Mouse (Mus musculus): ENCODE data around the gene Vmp1.

The Vmp1 gene

DNA sequence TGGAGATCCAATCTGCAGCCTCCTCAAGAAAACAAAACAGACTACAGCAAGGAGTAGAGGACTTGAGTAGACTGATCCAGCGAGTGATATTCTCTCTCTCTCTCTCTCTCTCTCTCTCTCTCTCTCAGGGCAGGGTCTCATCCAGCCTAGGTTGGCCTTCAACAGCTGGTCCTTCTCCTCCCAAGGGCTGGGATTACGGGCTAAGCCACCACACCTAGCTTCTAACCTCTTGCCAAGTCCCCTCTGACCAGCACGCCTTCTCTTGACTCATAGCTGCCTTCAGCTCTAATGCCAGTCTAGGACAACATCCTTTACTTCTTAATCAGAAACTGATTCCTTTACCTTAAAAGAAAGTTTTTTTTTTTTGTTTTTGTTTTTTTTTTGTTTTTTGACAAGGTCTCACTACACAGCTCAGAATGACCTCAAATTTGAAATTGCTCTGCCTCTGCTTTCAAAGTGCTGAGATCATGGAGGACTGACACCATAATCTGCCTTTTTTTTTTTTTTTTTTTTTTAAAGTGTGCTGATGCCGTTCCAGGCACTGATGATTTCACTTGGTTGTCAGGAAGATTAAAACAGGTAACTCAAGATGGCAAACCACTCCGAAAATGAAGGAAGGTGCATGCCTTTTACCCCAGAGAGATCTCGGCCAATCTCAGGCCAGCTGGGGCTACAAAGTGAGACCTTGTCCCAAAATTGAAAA lies 105.4 kb downstream of the Vmp1 start:
- in situ Hi-C loops (cut with MboI, MseI): loop anchor here in 1 of 2 experiments (25.0 kb wide), 1 partner anchor 1159 kb away; the partner anchor contains the start of gene Supt4a

DNA sequence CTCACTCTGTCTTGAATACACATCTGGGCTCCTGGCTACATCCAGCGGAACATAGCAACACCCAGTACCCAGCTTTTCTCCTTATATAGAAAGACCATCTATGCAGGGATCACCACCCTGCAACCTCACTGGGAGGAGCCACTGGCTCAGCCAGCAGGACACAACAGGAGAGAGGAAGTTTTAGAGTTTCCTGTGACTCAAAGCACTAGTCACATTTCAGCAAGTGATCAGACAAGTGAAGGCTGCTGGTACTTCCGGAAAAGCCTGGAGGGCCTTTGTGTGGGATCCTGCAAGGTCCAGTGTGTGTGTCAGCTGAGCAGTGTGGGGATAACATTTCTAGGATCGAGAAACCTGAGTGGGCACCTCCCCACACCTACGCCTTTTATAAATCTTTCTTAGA lies 106.4 kb downstream of the Vmp1 start:
- in situ Hi-C loops (cut with MboI, MseI): loop anchor here in 1 of 2 experiments (25.0 kb wide), 1 partner anchor 1160 kb away; the partner anchor contains the start of gene Supt4a

DNA sequence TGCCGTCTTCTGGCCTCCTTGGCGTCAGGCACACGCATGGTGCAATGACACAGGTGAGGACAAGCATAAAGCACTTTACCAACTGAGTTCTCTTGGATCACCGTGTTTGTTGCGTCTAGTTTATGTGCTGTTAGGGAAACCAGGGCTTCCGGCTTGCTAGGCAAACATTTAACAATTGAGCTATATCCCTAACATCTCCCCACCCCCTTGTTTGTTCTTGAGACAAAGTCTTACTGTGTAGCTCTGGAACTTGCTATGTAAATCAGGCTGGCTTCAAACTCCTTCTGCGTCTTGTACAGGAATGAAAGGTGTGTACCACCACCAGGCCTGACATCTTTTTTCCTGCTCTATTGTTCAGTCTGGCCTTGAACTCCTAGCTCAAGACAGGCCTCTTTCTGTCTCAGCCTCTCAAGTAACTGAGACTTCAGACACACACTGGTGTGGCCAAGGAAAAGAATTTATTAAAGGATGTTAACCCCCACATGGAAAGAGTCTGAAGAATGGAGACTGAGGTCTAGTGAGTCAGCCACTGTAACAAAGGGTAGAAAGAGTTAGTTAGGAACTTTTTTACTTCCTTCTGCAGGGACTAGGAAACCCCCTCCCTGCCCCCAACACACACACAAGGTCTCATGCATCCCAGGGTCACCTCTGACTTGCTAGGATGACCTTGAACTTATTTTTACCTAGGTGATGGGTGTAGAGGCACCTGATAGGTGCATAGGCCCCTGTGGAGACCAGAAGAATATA lies 107.8 kb downstream of the Vmp1 start:
- in situ Hi-C loops (cut with MboI, MseI): loop anchor here in 1 of 2 experiments (25.0 kb wide), 1 partner anchor 1161 kb away; the partner anchor contains the start of gene Supt4a

DNA sequence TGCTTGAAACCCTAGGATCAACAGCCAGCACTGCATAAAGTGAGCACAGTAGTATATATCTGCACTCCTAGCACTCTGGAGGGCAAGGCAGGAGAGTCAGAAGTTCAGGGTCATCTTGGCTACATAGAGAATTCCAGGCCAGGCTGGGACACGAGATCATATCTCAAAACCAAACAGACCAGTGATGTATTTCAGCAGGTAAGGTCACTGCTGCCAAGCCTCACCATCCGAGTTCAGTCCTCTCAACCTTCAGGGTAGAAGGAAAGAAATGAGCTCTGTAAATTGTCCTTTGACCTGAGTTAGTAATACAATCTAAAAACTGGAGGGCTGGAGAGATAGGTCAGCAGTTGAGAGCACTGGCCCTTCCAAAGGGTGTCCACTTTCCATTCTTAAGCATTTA lies 109.2 kb downstream of the Vmp1 start:
- in situ Hi-C loops (cut with MboI, MseI): loop anchor here in 1 of 2 experiments (5.0 kb wide), 1 partner anchor 248 kb away; no protein-coding TSS in a partner anchor

DNA sequence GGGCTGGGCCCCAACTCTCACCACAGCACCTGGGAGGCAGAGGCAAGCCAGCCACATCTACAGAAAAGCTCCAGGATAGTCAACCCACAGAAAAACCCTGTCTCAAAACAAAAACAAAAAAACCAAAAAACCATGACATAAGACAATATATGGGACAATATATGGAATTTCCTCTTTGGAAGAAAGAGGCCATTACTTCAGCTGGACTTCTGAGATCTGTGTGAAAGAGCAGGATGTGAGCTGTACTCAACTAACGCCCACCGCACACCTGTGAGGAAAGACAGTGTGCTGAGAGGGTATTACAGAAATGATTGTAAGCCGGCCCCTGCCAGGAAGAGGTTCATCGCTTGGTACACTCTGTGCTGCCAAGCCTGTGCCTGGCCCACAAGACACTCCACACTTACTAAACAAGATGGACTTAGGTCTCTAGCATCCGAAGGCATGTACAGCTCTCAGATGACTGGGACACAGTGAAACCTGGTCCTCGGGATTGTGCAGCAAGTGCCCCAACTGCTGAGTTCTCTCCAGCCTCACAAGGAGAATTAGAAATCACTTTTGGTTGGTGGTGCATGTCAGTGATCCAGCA lies 109.9 kb downstream of the Vmp1 start:
- in situ Hi-C loops (cut with MboI, MseI): loop anchor here in 1 of 2 experiments (5.0 kb wide), 1 partner anchor 249 kb away; no protein-coding TSS in a partner anchor

DNA sequence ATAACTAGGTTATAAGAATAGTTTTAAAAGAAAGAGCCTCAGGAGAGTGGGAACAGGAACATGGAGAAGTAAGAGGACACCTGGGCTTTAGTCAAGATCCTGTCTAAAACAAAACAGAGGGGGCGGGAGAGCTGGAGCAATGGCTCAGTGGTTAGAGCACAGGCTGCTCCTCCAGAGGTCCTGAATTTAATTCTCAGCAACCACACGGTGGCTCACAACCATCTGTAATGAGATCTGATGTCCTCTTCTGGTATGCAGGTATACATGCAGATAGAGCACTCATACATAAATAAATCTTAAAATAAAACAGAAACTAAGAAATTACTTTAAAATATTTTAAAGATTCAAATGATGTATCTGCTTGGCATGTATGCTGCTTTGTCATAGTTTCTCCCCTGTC lies 111.0 kb downstream of the Vmp1 start:
- in situ Hi-C loops (cut with MboI, MseI): loop anchor here in 1 of 2 experiments (5.0 kb wide), 1 partner anchor 250 kb away; no protein-coding TSS in a partner anchor

DNA sequence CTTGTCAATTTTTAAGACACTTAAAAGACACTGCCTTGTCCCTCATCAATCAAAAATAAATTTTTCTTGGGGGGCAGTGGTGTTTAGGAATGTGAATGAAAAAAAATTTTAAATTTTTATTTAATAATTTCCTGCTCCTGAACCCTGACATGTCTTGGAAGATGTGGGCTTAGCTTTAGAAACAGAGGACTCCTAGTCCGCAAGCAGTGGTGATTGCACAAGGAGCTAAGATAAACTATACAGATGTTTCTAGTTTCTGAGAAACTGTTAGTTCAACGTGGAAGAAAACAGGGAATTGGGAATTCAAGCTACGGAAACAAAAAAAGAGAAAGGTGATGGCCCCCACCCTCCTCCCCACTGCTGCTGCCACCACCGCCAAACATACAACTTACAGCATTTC lies 111.8 kb downstream of the Vmp1 start:
- in situ Hi-C loops (cut with MboI, MseI): loop anchor here in 1 of 2 experiments (5.0 kb wide), 1 partner anchor 250 kb away; no protein-coding TSS in a partner anchor

DNA sequence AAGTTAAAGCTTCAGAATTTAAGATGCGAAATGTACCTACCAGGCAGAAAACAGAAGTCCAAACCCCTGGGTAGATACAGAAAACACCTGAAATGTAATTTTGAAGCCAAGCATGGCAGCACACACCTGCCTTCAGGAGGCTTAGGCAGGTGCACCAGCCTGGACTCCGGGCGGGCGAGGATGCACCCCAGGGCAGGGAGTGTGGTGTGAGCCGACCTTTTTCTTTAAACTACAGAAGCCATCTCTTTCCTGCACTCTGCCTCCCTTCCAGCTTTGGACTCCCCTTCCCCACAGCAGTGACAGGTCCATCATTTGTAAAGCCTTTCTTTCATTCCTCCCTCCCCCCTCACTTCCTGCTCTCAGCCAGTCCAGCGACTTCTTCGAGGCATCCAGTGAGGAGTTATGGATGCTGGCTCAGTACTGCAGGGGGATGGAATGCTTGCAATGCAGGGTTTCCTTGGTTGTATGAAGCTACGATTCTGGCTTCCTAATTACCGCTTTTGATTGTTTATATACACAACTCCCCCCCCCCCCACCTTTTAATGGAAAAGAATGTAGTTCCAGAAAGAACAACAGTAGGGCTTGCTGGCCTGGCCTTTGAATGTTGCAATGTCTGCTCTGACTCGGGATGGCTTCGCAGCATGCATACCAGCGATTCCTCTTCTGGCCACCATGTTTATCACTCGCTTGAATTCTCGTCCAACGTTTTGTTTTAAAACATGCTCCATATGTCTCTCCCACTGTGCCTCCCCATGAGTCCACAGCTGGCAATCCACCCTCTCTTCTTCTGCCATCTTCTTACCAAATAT lies 112.4 kb downstream of the Vmp1 start:
- in situ Hi-C loops (cut with MboI, MseI): loop anchor here in 1 of 2 experiments (5.0 kb wide), 1 partner anchor 251 kb away; no protein-coding TSS in a partner anchor

DNA sequence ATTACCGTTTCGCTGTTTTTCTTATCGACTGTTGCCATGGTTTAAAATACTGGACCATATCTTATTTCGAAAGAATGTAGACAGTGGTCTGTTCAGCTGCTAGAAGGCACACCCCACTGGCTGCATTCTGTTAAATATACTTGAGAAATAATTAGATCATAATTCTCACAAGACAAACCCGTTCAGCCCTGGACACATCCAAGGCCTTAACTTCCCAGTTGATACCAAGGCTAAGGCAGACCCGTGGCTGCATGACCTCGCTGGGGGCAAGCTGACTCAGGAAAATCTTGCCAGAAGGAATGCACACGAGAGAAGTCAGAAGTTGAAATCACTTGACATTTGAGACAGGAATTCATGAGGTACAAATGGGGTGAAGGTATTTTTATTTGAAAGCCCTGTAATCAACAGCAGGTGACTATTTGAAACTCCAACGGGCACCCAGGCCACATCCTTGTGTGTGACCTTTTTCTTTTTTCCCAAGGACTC lies 113.3 kb downstream of the Vmp1 start:
- in situ Hi-C loops (cut with MboI, MseI): loop anchor here in 1 of 2 experiments (5.0 kb wide), 1 partner anchor 252 kb away; no protein-coding TSS in a partner anchor

DNA sequence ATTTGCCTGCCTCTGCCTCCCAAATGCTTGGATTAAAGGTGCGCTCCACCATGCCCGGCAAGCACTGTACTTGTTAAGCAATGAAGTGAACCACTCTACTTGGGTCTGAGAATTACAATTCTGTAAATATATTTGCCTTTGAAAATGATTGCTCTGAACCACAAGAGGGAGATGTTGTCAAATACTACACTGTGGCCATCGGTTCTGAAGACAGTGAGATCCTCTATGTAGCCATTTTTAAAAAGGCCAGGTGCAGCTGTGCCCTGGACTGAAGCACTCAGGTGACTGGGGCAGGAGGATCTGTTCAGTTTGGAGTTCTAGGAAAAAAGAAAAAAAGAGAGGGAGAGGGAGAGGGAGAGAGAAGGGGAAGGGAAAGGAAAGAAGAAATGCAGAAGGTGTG lies 115.2 kb downstream of the Vmp1 start:
- in situ Hi-C loops (cut with MboI, MseI): loop anchor here (5.0 to 10.0 kb wide), 3 partner anchors 89 to 429 kb away; no protein-coding TSS in a partner anchor

DNA sequence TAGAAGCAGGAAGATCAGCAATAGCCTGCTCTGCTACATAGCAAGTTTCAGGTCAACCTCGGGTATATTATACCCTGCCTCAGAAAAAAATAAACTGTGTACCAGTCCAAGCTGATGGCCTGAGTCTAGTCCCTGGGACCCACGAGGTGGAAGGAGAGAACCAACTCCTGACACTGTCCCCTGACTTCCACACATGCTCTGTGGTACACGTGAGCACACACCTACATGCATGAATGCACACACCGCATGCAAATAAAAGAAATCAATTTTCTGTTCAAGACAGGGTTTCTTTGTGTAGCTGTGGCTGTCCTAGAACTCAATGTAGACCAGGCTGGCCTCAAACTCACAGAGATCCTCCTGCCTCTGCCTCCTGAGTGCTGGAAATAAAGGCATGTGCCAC lies 125.4 kb downstream of the Vmp1 start:
- in situ Hi-C loops (cut with MboI, MseI): loop anchor here in 1 of 2 experiments (5.0 to 10.0 kb wide), 2 partner anchors 99 to 447 kb away; no protein-coding TSS in a partner anchor

DNA sequence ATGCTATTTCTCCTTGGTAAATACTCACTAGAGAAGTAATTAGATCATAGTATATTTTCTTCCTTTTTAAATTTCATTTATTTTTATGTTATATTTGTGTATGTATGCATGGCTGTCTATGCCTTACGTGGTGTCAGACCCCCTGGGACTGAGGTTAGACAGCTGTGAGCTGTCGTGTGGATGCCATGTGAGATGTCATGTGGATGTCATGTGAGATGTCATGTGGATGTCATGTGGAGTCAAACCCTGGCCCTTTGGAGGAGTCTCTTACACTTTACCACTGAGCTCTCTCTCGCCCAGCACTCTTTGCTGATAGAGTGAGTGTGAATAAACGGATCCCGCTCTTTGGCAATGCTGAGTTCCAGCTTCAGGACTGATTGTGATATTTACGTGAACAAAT lies 130.1 kb downstream of the Vmp1 start:
- in situ Hi-C loops (cut with MboI, MseI): loop anchor here in 1 of 2 experiments (10.0 kb wide), 1 partner anchor 451 kb away; no protein-coding TSS in a partner anchor

DNA sequence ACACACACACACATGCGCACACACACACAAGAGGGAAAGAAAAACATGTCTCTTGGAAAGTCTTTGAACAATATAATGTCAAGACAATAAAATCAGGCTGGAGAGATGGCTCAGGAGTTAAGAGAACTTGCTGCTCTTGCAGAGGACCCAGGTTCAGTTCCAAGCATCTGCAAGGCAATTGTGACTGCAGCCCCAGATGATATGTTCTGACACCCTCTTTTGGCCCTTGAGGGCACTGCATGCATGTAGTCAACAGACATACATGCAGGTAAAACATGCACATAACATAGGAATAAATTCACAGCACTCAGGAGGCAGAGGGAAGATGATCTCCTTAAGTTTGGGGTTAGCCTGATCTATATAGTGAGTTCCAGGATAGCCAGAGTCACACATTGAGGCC lies 136.2 kb downstream of the Vmp1 start:
- in situ Hi-C loops (cut with MboI, MseI): no loop called here

DNA sequence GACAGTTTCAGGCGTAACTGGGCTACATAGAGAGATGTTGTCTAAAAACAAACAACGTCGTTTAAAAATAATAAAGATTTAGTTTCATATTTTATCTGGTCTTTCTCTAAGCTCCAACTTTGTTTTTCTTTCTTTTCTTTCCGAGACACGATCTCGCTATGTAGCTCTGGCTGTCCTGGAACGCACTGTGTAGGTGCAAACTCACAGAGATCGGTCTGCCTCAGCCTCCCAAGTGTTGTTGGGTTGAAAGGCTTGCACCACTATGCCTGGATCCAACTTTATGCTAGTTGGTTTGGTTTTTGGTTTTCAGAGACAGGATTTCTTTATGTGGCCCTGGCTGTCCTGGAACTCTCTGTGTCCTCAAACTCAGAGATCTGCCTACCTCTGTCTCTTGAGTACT lies 138.1 kb downstream of the Vmp1 start:
- in situ Hi-C loops (cut with MboI, MseI): no loop called here

DNA sequence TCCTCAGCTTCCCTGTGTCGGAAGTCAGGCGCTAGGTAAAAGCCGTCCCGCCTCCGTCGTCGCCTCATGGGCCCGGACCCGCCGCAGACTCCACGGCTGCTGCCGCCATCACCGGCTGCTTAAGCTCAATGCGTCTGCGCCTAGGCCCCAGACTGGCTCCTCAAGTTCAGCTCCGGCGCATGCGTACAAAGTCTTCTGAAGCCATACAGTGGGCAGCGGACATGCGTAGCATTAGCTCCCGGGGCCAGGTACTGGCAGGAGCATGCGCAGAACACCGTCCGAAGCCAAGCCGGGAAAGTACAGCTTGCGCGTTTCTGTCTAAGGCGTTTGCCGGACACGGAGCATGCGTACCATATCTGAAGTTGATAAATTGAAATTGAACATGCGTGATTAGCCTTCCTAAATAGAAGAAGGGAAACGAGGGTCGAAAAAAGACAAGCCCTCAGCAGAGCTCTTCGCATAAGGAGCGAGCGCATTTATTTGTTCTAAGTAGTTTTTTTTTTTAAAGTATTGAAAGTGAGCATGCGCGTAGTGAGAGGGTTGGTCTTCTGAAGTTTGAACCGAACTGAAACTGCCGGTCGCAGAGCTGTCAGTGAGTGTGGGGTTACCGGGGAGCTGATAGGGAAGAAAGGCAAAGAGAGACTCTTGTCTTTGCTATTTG lies 138.9 kb downstream of the Vmp1 start, which contains the start of the genes Rps6kb1 and Tubd1:
TSS of gene Rps6kb1 (minus strand) at position 167 of the 661 bp plus-strand sequence.
TSS of gene Tubd1 (plus strand) at position 353 of the 661 bp plus-strand sequence.
- in situ Hi-C loops (cut with MboI, MseI): no loop called here

DNA sequence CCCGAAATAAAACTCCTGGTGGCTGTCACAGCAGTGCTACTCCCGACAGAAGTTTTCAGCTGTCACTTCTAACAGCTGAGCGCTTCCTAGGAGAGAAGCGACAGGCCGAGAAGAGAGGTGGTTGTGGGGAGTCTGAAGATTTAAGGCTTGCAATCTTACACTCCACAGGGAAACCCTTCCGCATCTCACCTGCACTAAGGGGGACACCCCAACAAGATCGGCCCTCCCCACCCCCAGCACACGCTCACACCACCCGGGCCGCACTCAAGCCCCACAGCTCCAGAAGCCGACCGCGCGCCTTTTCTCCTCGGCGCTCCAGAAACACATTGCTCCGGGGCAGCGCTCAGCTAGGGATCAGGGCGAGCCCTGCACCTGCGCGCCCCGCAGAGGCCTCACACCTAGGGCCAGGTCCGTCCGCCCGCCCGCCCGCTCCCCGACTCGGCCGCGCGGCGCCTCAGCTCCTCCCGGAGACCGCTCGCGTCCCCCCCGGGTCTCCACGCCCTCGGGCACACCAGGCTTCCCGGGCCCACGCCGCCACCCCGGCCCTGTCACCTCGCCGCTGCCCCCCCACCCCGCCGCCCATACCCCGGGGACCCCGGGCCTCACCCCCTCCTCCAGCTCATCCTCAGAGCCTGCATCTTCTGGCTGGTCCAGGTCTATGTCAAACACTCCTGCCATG lies 139.5 kb downstream of the Vmp1 start:
- in situ Hi-C loops (cut with MboI, MseI): no loop called here

DNA sequence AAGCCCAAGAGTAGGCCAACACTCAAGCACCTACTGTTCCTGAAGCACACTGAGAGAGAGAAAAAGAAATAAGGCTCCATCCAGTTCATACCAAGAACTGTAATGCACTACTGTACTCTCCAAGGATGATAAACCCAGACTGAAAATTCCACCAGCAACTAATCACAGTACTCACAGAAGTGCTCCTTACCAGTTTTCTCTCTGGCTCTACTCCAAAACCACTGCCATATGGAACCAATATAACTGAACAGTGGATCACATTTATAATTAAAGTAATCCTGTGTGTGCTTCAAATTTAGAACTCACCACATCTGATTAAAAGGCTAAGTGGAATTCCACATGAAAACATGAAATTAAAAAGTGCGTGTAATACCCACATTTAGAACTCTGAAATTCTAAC lies 140.8 kb downstream of the Vmp1 start:
- in situ Hi-C loops (cut with MboI, MseI): no loop called here

DNA sequence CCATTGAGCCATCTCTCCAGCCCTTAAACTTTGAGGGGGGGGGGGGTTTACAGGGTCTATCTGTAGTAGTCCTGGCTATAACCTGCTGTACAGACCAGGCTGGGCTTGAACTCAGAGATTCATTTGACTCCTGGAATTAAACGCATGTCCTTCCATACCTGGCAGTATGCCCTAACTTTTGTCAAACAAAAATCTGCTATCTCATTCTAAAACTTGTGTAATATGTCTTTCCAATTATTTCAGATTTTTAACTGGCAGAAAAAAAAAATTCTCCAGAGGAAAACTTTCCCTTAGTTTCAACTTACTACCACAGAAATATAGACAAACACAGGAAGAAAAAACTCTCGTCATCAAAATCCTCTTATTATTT lies 143.2 kb downstream of the Vmp1 start:
- in situ Hi-C loops (cut with MboI, MseI): no loop called here
